Mouse (Mus musculus): ENCODE measurements around the gene Anp32e. TPM values are rescaled to one million over a fixed set of nuclear protein-coding genes. Genes with fewer than 3 reads are reported as not detected.

Gene Anp32e
- polyA plus RNA-seq (2015; fragmentation: Nextera tagmentation; extraction: Ambion mirVana), result 164 and 182 TPM in 2 replicates

DNA sequence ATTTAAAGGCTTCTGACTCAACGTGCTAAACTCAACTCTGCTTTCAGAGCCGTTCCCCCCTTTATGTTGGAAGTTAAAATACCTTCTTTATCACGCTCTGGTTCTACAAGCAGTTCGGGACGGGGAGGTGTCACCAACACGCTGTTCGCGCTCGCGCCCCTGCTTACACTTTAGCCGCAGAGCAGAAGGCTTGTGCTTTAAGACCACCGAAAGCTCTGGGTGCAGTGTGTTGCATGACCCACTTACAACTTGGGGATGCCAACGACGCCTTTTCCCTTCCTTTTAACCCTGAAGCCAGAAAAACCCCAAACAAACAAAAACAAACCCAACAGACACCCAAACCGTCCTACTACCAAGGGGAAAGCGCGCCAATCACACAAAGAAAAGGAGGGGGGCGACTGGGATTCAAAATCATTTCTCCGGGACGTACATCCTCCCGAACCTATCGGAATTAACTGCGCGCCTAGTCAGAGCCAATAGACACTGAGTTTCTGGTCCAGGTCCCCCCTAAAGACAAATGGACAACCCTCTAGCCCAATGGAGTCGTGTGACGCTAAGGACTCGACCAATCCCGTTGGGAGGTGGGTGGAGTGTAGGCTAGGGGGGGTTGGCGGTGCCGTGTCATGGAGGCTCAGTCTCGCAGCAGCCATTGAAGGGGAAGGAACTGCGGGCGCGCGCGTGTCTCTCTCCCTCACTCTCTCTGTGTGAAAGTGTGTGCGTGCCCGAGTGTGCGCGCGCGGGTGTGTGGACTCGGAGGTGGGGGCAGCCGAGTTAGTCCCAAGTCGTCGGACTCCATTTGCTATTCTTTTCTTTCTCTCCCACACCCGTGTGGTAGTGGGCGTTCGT is at the start of gene Anp32e:
Anp32e (plus strand) TSS at position 589 of the 846 bp plus-strand sequence.
- peak; percentile 99 for ATAC-seq (ENCODE audit: extremely low read depth, insufficient number of reproducible peaks, low FRiP score, low TSS enrichment)
- Histone ChIP-seq H3K9ac (peak within 1 kb of the TSS; percentile 98), H3K36me3 (peaks cover 6% of the 10 kb centered on the region), H3K4me3 (peak within 1 kb of the TSS; percentile 90), H3K27ac (replicated peaks) (peak within 1 kb of the TSS; percentile 88), H3K4me1 (peaks cover 34% of the 10 kb centered on the region), H3K4me2 (peak within 1 kb of the TSS; percentile 83), H3K9me3 (no peaks in the 10 kb centered on the region), H3K27me3 (replicated peaks) (no peaks in the 10 kb centered on the region)
- under 1% methylated on average over 49 of the region's 49 CpGs for WGBS

DNA sequence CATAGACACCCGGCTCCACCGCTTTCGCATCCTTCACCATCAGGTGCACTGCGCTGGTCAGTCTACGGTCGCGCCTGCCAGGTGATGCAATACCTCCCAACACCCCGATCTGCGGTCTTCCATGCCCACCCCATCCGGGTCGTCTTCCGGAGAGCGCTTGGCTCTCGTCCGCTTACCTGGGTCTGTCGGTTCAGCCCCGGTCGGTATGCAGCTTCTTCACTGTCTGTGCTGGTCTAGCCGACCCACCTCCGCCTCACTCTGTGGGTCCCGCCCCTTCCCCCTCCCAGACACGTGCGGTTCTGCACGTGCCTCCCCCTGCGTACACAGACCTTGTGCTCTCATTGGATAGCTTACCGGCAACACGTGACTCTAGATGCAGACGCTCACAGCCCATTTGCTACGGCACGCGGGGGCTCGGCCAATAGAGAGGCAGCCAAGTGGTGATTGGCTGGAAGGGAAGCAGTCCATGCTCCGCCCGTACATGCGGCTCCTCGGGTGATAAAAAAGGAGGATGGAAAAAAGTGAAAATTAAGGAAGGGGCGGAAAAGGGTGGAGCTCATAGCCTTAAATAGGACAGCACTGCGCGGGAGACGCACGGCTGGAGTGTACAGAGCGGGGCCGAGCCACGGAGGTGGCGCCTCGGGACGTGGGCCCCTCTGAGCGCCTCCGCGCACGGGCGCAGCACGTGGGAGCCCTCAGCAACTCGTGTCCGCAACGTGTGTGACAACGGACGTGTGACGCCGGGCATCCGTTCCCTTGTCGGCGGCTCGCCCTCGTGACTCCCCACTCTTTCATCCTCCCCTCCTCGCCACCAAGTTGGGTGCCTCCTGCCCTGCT is 46.8 kb upstream of the Anp32e start, which contains the start of gene Ciart:
Ciart (minus strand) TSS at position 273 of the 837 bp plus-strand sequence.
- Histone ChIP-seq H3K27me3 (replicated peaks) (no peaks in the 10 kb centered on the region), H3K4me2 (peak within 1 kb of the TSS; percentile 99), H3K9ac (peak within 1 kb of the TSS; percentile 80), H3K4me1 (peaks cover 16% of the 10 kb centered on the region), H3K9me3 (no peaks in the 10 kb centered on the region), H3K27ac (replicated peaks) (peak within 1 kb of the TSS; percentile 12), H3K36me3 (peaks cover 32% of the 10 kb centered on the region), H3K4me3 (peak within 1 kb of the TSS; percentile 66)
- WGBS, result under 1% methylated on average over 64 of the region's 66 CpGs
- peak; percentile 94 for ATAC-seq (ENCODE audit: extremely low read depth, insufficient number of reproducible peaks, low FRiP score, low TSS enrichment)

DNA sequence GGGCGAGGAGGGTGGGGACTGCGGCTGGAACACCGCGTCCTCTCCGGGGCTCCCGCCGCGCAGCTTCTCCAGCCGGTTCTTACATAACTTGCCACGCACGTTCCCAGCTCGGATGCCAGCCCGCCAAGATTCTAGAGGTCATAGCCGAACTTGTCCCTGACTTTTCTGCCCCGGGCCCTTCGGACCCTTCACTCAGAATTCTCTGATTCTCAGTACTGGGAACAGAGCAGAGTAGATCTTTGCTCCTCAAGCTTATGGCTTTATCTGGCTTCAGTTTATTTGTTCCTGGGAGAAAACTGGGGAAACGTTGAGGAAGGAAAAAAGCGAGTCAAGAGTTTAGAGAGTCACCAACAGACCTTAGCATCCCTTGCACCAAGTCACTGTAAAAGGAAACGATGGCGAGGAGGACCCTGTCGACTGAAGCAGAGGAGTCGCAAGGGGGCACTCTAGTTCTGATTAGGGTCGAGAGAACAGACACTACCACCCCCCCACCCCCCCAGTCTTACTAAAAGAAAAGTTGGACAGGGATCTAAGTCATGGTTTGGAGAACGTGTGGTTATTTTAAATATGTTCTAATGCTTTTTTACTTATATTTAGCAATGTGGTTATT is 46.1 kb upstream of the Anp32e start:
- Histone ChIP-seq H3K27ac (replicated peaks) (peak overlapping the region; percentile 12), H3K4me3 (peak overlapping the region; percentile 66), H3K4me2 (peak overlapping the region; percentile 99), H3K9me3 (no peaks in the 10 kb centered on the region), H3K36me3 (peaks cover 39% of the 10 kb centered on the region), H3K4me1 (peaks cover 16% of the 10 kb centered on the region), H3K27me3 (replicated peaks) (no peaks in the 10 kb centered on the region), H3K9ac (peak overlapping the region; percentile 78)
- ATAC-seq (ENCODE audit: extremely low read depth, insufficient number of reproducible peaks, low FRiP score, low TSS enrichment), result no peak
- 1% methylated on average over 24 of the region's 24 CpGs for WGBS

DNA sequence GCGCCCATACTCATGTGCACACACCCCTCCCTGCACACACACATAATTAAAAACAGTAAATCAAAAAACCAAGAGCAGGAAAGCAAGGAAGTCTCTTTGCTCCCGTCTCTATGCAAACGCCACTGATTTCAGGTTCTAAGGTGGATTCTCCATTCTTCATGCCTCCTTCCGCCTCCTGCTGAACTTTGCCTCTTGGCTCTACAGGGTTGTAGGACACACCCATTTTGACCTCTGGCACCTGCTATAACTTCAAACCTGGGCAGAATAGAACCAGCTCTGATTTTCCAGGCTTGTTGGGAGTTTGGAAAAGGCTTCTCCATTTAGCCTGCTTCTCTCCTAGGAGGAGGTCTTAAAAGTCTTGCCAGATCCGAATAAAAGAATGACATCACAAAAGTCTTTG is 44.6 kb upstream of the Anp32e start:
- Histone ChIP-seq H3K4me1 (peaks cover 16% of the 10 kb centered on the region), H3K9ac (no peak overlapping the region), H3K27me3 (replicated peaks) (no peaks in the 10 kb centered on the region), H3K27ac (replicated peaks) (no peak overlapping the region), H3K9me3 (no peaks in the 10 kb centered on the region), H3K4me2 (no peak overlapping the region), H3K4me3 (no peak overlapping the region), H3K36me3 (peaks cover 49% of the 10 kb centered on the region)
- no peak for ATAC-seq (ENCODE audit: extremely low read depth, insufficient number of reproducible peaks, low FRiP score, low TSS enrichment)
- WGBS, result 76% methylated on average over 5 of the region's 5 CpGs

DNA sequence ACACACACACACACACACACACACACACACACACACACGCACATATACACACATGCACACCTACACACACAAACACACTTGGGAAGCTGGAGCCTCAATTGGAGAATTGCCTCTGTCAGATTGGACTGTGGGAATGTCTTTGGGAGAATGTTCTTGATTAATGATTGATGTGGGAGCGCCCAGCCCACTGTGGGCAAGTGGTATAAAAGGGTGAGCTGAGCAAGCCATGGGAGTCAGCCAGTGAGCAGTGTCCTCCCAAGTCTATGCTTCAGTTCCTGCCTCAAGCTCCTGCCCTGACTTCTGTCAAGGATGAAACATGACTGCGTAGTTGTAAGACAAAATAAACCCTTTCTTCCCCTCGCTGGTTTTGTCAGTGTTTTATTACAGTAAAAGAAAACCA is 41.5 kb upstream of the Anp32e start:
- Histone ChIP-seq H3K4me3 (no peak overlapping the region), H3K36me3 (peaks cover 49% of the 10 kb centered on the region), H3K4me1 (peaks cover 29% of the 10 kb centered on the region), H3K27me3 (replicated peaks) (no peaks in the 10 kb centered on the region), H3K27ac (replicated peaks) (no peak overlapping the region), H3K9me3 (no peaks in the 10 kb centered on the region), H3K4me2 (no peak overlapping the region), H3K9ac (no peak overlapping the region)
- ATAC-seq (ENCODE audit: extremely low read depth, insufficient number of reproducible peaks, low FRiP score, low TSS enrichment), result no peak
- 73% methylated on average over 4 of the region's 4 CpGs for WGBS

DNA sequence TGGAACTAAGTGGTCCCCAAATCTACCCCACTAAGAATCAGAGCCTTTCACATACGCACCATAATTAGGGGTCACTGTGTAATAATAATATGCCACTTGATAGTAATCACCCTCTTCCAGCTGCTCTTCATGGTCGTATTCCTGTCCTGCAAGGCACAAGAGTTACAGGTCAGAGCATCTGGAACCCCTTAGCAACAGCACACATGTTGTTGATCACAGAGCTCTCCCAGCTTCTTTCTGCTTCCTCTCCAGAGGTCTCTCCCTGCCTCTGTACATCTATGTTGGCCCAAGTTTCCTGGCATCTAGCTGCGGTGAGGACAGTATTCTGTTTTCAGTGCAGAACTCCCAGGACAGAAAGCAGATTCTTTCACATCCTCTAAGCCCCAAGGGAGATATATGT is 39.4 kb upstream of the Anp32e start:
- ATAC-seq (ENCODE audit: extremely low read depth, insufficient number of reproducible peaks, low FRiP score, low TSS enrichment), result no peak
- no peak overlapping the region for H3K9ac ChIP-seq
- no peak overlapping the region for H3K4me2 ChIP-seq
- H3K9me3 ChIP-seq, result no peaks in the 10 kb centered on the region
- H3K27ac ChIP-seq (replicated peaks), result no peak overlapping the region
- peaks cover 32% of the 10 kb centered on the region for H3K4me1 ChIP-seq
- no peaks in the 10 kb centered on the region for H3K27me3 ChIP-seq (replicated peaks)
- H3K36me3 ChIP-seq, result peaks cover 42% of the 10 kb centered on the region
- no peak overlapping the region for H3K4me3 ChIP-seq
- WGBS, result 78% methylated on average over 3 of the region's 3 CpGs

DNA sequence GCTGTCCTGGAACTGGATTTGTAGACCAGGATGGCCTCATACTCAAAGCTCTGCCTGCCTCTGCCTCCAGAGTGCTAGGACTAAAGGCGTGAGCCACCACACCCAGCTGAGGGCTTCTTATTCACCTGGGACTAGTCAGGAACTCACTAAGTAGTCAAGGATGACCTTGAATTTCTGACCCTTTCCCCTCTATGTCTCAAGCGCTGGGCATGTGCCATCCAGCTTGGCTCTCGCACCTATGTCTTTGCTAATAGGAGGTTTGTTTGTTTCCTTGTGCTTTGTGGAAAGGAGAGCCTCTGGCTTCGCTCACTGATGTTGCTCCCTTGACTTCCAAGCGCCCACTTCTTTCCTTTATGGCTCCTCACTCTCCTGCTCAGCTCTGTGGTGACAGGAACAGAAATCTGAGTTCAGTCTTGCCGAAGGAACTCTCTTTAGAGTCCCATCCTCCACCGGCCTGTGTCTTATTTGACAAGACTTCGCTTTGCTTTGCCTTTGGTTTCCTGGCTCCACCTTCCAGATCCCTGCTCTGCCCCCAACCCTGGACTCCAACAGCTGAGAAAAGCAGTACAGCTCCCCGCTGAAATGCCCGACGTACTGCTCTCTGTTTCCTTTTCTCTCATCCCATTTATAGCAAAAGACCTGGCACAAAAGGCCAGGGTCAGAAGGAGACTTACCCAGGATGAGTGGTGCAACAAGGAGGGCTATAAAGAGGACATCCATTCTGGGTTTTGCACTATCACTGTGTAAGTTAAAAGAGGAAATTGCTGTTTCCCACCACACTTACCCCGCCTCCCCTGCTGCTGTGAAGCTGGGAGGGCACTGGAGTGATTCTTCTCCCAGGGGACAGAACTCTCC is 37.6 kb upstream of the Anp32e start, which contains the start of gene BC028528:
BC028528 (minus strand) TSS at position 795 of the 855 bp plus-strand sequence.
- ATAC-seq (ENCODE audit: extremely low read depth, insufficient number of reproducible peaks, low FRiP score, low TSS enrichment), result no peak
- Histone ChIP-seq H3K4me2 (peak within 1 kb of the TSS; percentile 73), H3K9me3 (no peaks in the 10 kb centered on the region), H3K27me3 (replicated peaks) (no peaks in the 10 kb centered on the region), H3K4me3 (peak within 1 kb of the TSS; percentile 50), H3K9ac (peak within 1 kb of the TSS; percentile 80), H3K36me3 (peaks cover 33% of the 10 kb centered on the region), H3K27ac (replicated peaks) (peak within 1 kb of the TSS; percentile 94), H3K4me1 (peaks cover 45% of the 10 kb centered on the region)
- WGBS, result 15% methylated on average over 12 of the region's 12 CpGs

DNA sequence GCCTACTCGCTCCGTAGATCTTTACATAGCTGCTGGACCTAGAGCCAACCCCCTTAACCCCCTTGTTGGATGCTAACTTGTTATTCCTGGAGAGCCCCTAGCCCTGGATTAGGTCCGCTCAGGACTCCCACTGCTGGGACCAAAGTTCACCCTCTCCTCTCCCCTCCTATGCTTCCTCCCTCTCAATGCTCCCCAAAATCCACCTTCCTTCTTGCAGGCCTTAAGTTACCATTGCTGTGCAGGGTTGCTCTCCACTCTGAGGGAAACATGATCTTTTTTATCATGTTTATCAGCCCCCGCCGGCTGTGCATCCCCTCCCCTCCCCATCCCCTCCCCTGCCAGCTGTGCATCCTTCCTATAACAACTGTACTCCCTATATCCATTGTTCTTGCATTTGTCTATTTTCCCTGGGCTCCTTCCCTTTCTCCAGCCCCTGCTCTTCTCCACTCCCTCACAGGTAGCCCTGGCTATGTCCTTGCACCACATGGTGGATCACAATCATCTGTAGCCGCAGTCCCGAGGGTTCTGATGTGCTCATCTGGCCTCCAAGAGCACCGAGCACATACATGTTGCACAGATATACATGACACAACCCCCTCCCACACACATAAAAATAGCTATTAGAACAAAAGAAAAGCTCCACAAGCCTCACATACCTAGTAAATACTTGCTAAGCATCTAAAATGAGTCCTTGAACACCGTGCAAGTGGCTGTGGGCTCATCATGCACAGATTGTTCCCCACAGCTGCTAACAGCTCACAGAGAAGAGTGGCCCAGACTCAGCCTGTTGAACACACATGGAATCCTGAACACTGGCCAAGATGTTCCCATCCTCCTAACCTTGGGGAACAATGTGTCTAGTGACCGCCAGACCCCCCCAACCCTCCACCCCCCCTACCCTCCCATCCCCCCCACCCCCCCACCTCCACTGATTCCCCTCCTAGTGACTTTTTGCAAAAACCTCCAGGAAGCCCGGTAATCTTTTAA is 36.7 kb upstream of the Anp32e start:
- H3K27me3 ChIP-seq (replicated peaks), result no peaks in the 10 kb centered on the region
- peaks cover 25% of the 10 kb centered on the region for H3K36me3 ChIP-seq
- peak overlapping the region; percentile 94 for H3K27ac ChIP-seq (replicated peaks)
- H3K9ac ChIP-seq, result peak overlapping the region; percentile 80
- peak overlapping the region; percentile 50 for H3K4me3 ChIP-seq
- ATAC-seq (ENCODE audit: extremely low read depth, insufficient number of reproducible peaks, low FRiP score, low TSS enrichment), result no peak
- WGBS, result 30% methylated on average over 11 of the region's 11 CpGs
- H3K4me1 ChIP-seq, result peaks cover 45% of the 10 kb centered on the region
- peak overlapping the region; percentile 73 for H3K4me2 ChIP-seq
- no peaks in the 10 kb centered on the region for H3K9me3 ChIP-seq

DNA sequence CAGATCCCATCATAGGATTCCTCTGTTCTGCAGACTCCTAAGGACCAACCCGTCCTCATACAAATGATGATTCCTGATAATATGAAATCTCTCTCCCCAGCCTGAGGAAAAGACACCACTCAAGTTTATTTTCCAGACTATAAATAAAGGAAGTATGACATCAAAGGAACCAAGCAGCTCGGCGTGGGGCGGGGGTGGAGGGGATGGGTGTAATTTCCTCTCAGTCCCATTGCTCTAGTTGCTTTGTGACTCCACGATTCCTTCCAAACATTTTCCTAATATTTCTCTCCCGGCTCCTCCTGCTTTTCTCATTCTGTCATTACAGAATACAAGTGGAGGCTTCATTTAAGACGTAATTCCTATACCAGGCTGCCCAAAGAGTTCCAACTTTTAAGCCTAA is 35.9 kb upstream of the Anp32e start:
- Histone ChIP-seq H3K4me1 (peaks cover 45% of the 10 kb centered on the region), H3K27ac (replicated peaks) (peak overlapping the region; percentile 94), H3K36me3 (peaks cover 26% of the 10 kb centered on the region), H3K9ac (peak overlapping the region; percentile 77), H3K9me3 (no peaks in the 10 kb centered on the region), H3K4me3 (peak overlapping the region; percentile 68), H3K27me3 (replicated peaks) (no peaks in the 10 kb centered on the region), H3K4me2 (peak overlapping the region; percentile 73)
- ATAC-seq (ENCODE audit: extremely low read depth, insufficient number of reproducible peaks, low FRiP score, low TSS enrichment), result no peak
- WGBS, result 15% methylated on average over 7 of the region's 7 CpGs

All from heart, embryonic 13.5 days (tissue).